In the genomic region with DNA sequence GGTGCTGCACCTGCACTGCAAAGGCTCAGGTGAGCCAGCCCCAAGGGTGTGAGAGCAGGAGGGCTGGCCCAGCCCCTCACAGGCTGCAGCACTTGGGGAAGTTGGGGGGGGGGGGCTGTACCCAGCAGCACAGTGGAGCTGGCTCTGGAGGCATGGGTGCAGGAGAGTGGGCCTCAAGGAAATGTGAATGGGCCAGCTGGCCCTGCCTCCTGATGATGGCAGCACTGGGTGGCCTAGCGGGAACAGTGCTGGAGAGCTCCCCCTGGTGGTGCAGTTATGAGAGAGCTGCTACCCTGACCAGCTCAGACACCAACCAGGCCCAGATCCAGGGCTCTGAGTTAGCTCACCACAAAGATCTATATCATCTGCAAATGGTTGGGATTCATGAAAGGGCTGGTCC, we compare ENCODE assay signal across 9 mouse cellular contexts. TPM values are rescaled to one million over a fixed set of nuclear protein-coding genes. Genes with fewer than 3 reads are reported as not detected.
A peak's percentile ranks its signal among the peaks of the same experiment; 100 is the strongest.
DNase-seq lines count a peak whose midpoint lies in the region; ATAC-seq lines count a peak whose summit lies in the region.
"Had no signal": no experiment of that assay in that cellular context is flagged by ENCODE, and none has a peak within 500 bp of the region (broad histone marks: within the 10 kb centered on the region; RNA-seq: fewer than 3 reads in every experiment).

No protein-coding gene starts in this region.

- peak; percentile 54; the same call in 1 of the 2 replicates for ATAC-seq in kidney, embryonic 16.5 days (ENCODE audit: low FRiP score, low TSS enrichment)
- ATAC-seq in liver, embryonic 11.5 days (replicated peaks; ENCODE audit: low FRiP score), result peak; percentile 81
- 0 out of 2 replicates have a peak, but pooled peaks have one; percentile 50 for ATAC-seq in neural tube, embryonic 13.5 days (ENCODE audit: low read depth)

- H3K4me1 ChIP-seq in kidney, embryonic 16.5 days (ENCODE audit: insufficient read depth, low read length), result no peaks in the 10 kb centered on the region
- no peaks in the 10 kb centered on the region for H3K4me1 ChIP-seq in liver, embryonic 11.5 days (replicated peaks; ENCODE audit: control insufficient read depth, insufficient read depth, low read length)
- no peaks in the 10 kb centered on the region for H3K4me1 ChIP-seq in neural tube, embryonic 13.5 days (replicated peaks)
- H3K4me1 ChIP-seq: hindbrain, embryonic 15.5 days had no signal

- H3K27ac ChIP-seq in kidney, embryonic 16.5 days (ENCODE audit: low read length), result no peak overlapping the region
- H3K27ac ChIP-seq in liver, embryonic 11.5 days (ENCODE audit: low read depth, low read length), result no peak overlapping the region
- H3K27ac ChIP-seq in neural tube, embryonic 13.5 days (replicated peaks), result no peak overlapping the region
- H3K27ac ChIP-seq: hindbrain, embryonic 15.5 days had no signal

- H3K4me3 ChIP-seq in kidney, embryonic 16.5 days (ENCODE audit: low read length), result no peak overlapping the region
- no peak overlapping the region for H3K4me3 ChIP-seq in liver, embryonic 11.5 days (ENCODE audit: low read depth, low read length)
- no peak overlapping the region for H3K4me3 ChIP-seq in neural tube, embryonic 13.5 days
- H3K4me3 ChIP-seq: hindbrain, embryonic 15.5 days had no signal

- H3K9me3 ChIP-seq in kidney, embryonic 16.5 days (ENCODE audit: low read length), result no peaks in the 10 kb centered on the region
- no peaks in the 10 kb centered on the region for H3K9me3 ChIP-seq in liver, embryonic 11.5 days (ENCODE audit: control insufficient read depth, low read length)
- no peaks in the 10 kb centered on the region for H3K9me3 ChIP-seq in neural tube, embryonic 13.5 days
- H3K9me3 ChIP-seq: hindbrain, embryonic 15.5 days had no signal

- peak; percentile 69 for DNase-seq in CD4-positive helper T cell, adult 2 months (ENCODE audit: low read depth, low spot score)
- peak; percentile 59 for DNase-seq in T-cell, adult 2 months (ENCODE audit: low spot score)
- DNase-seq in cerebellum, postnatal 36 days, result peak; percentile 36 to 54
- peak; percentile 10 to 19 for DNase-seq in gastrocnemius, adult 8-10 months (ENCODE audit: low spot score in 2 of 2)
- peak; percentile 66 for DNase-seq in liver, embryonic 11.5 days (ENCODE audit: low spot score)
- DNase-seq in testis, postnatal 14 days (ENCODE audit: low spot score), result peak; percentile 48

- H3K36me3 ChIP-seq in kidney, embryonic 16.5 days (ENCODE audit: insufficient read depth, low read length), result no peaks in the 10 kb centered on the region
- no peaks in the 10 kb centered on the region for H3K36me3 ChIP-seq in liver, embryonic 11.5 days (ENCODE audit: control insufficient read depth, insufficient read depth, low read length)
- H3K36me3 ChIP-seq in neural tube, embryonic 13.5 days, result no peaks in the 10 kb centered on the region
- H3K36me3 ChIP-seq: hindbrain, embryonic 15.5 days had no signal

- 29% methylated on average over 1 of the region's 1 CpGs for WGBS in kidney, embryonic 16.5 days
- 4% methylated on average over 1 of the region's 1 CpGs for WGBS in liver, embryonic 11.5 days
- 12% methylated on average over 1 of the region's 1 CpGs for WGBS in neural tube, embryonic 13.5 days

- no peaks in the 10 kb centered on the region for H3K27me3 ChIP-seq in kidney, embryonic 16.5 days (ENCODE audit: insufficient read depth, low read length)
- H3K27me3 ChIP-seq in liver, embryonic 11.5 days (replicated peaks; ENCODE audit: control insufficient read depth, insufficient read depth, low read length), result no peaks in the 10 kb centered on the region
- H3K27me3 ChIP-seq in neural tube, embryonic 13.5 days, result no peaks in the 10 kb centered on the region
- H3K27me3 ChIP-seq: hindbrain, embryonic 15.5 days had no signal

- no peak overlapping the region for H3K9ac ChIP-seq in kidney, embryonic 16.5 days (replicated peaks; ENCODE audit: low read length)
- no peak overlapping the region for H3K9ac ChIP-seq in liver, embryonic 11.5 days (ENCODE audit: low read depth, low read length)
- no peak overlapping the region for H3K9ac ChIP-seq in neural tube, embryonic 13.5 days
- H3K9ac ChIP-seq: hindbrain, embryonic 15.5 days had no signal

- H3K4me2 ChIP-seq in kidney, embryonic 16.5 days (replicated peaks; ENCODE audit: low read depth, low read length), result no peak overlapping the region
- no peak overlapping the region for H3K4me2 ChIP-seq in liver, embryonic 11.5 days
- no peak overlapping the region for H3K4me2 ChIP-seq in neural tube, embryonic 13.5 days
- H3K4me2 ChIP-seq: hindbrain, embryonic 15.5 days had no signal

RNA-seq across cellular contexts. Expression of a gene that starts 6.5 kb away (rescaled TPM):
- 1 to 10 TPM in 1 of 4 experiments, not detected in 3; 1.2 TPM for total RNA-seq in gastrocnemius, adult 8-10 months (2022)
- polyA plus RNA-seq in kidney, embryonic 16.5 days (2015; fragmentation: Nextera tagmentation; extraction: Ambion mirVana), result not detected in 2 replicates
- polyA plus RNA-seq in liver, embryonic 11.5 days (2014; fragmentation: Nextera tagmentation; extraction: Ambion mirVana), result not detected in 2 replicates
- polyA plus RNA-seq in neural tube, embryonic 13.5 days (2015; fragmentation: Nextera tagmentation; extraction: Ambion mirVana), result not detected in 2 replicates
- polyA plus RNA-seq: hindbrain, embryonic 15.5 days had no signal

RNA-seq across cellular contexts. Expression of a gene that starts 42.8 kb away (rescaled TPM):
- 1 to 10 TPM in 1 of 4 experiments, not detected in 3; 1.1 TPM for total RNA-seq in gastrocnemius, adult 8-10 months (2022)
- not detected in 2 replicates for polyA plus RNA-seq in kidney, embryonic 16.5 days (2015; fragmentation: Nextera tagmentation; extraction: Ambion mirVana)
- not detected in 2 replicates for polyA plus RNA-seq in liver, embryonic 11.5 days (2014; fragmentation: Nextera tagmentation; extraction: Ambion mirVana)
- polyA plus RNA-seq in neural tube, embryonic 13.5 days (2015; fragmentation: Nextera tagmentation; extraction: Ambion mirVana), result not detected in 2 replicates
- polyA plus RNA-seq: hindbrain, embryonic 15.5 days had no signal

Comparison
In these comparisons a context has a peak if more than half of its experiments do, and no peak if none do; other contexts are left out.
1. DNase-seq: peak in every context shown above with its lines; median percentile 69 in CD4-positive helper T cell, adult 2 months; 66 in liver, embryonic 11.5 days; 59 in T-cell, adult 2 months; 48 in testis, postnatal 14 days; 45 in cerebellum, postnatal 36 days; 14 in gastrocnemius, adult 8-10 months.